Mouse (Mus musculus): Measurements from ENCODE around the gene Fkbp8. TPM values are rescaled to one million over a fixed set of nuclear protein-coding genes. Genes with fewer than 3 reads are reported as not detected.

The Fkbp8 gene
- polyA plus RNA-seq, 1 experiment from 2014 or later = 300 TPM

GRCm38 (mm10) chr8:70558334-70558733 lies 30.8 kb downstream of the Fkbp8 start:
- Histone ChIP-seq H3K27ac (replicated peaks) (no peak overlapping the region), H3K9me3 (replicated peaks) (no peaks in the 10 kb centered on the region), H3K4me1 (peaks cover 34% of the 10 kb centered on the region), H3K36me3 (0 out of 2 replicates have a peak, but pooled peaks cover 2% of the 10 kb centered on the region), H3K4me3 (no peak overlapping the region), H3K27me3 (ENCODE audit: low read depth, poor library complexity, severe bottlenecking) (no peaks in the 10 kb centered on the region)
- no peak for DNase-seq (ENCODE audit: low spot score)
- 81% methylated on average over 4 of the region's 4 CpGs for WGBS

- no peak overlapping the region for H3K4me3 ChIP-seq
- H3K9me3 ChIP-seq (replicated peaks) = no peaks in the 10 kb centered on the region
- 81% methylated on average over 3 of the region's 3 CpGs for WGBS
- no peak overlapping the region for H3K27ac ChIP-seq (replicated peaks)
- 0 out of 2 replicates have a peak, but pooled peaks cover 2% of the 10 kb centered on the region for H3K36me3 ChIP-seq
- no peak for DNase-seq (ENCODE audit: low spot score)
- H3K4me1 ChIP-seq = peaks cover 31% of the 10 kb centered on the region
- no peaks in the 10 kb centered on the region for H3K27me3 ChIP-seq (ENCODE audit: low read depth, poor library complexity, severe bottlenecking)
Measured at GRCm38 (mm10) chr8:70558983-70559382, 31.5 kb downstream of the Fkbp8 start.

DNA sequence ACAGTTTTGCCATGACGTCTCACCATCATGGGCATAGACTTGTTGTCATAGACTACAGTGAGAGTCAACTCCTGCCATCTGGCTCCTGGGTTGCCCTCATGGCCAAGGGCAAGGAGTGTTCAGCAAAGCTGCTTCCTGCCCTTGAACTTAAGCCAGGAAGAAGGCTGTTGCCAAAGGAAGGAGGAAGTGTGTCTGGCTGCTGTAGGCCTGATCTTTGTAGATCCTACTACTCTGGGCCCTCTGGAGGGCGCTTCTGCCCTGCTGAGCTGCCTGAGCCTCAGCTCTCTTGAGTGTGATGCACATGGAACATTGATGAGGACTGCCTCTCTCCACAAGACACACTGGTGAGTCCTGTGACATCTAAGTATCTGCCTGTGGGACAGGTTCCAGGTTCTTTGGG lies 32.6 kb downstream of the Fkbp8 start:
- DNase-seq (ENCODE audit: low spot score) = no peak
- WGBS = 78% methylated on average over 2 of the region's 2 CpGs

DNA sequence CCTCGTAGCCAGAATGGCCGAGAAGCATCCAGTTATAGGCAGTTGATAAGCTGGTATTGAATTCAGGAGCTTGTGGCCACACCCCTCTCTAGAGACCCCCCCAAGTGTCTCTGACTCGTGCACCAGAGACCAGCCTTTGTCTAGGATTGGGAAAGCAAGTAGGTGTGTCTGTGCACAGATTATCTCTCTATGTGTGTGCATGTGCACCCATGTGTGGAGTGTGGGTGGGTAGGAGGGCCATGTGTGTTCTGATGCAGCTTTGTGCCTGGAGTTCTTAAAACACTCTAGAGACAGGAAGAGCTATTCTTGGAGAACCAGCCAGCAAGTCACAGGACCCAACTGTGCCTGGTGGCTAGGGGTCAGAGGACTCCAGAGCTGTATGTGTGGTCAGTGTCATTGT lies 33.0 kb downstream of the Fkbp8 start:
- Histone ChIP-seq H3K4me1 (peaks cover 36% of the 10 kb centered on the region), H3K4me3 (no peak overlapping the region), H3K36me3 (0 out of 2 replicates have a peak, but pooled peaks cover 3% of the 10 kb centered on the region), H3K27me3 (ENCODE audit: low read depth, poor library complexity, severe bottlenecking) (no peaks in the 10 kb centered on the region), H3K9me3 (replicated peaks) (no peaks in the 10 kb centered on the region), H3K27ac (replicated peaks) (no peak overlapping the region)
- whole genome bisulfite sequencing = 76% methylated on average over 3 of the region's 3 CpGs
- DNase-seq (ENCODE audit: low spot score) = no peak

More for the DNA sequence above, 32.6 kb downstream of the Fkbp8 start:
- H3K27ac ChIP-seq (replicated peaks) = no peak overlapping the region
- no peak overlapping the region for H3K4me3 ChIP-seq
- no peaks in the 10 kb centered on the region for H3K27me3 ChIP-seq (ENCODE audit: low read depth, poor library complexity, severe bottlenecking)
- H3K4me1 ChIP-seq = peaks cover 36% of the 10 kb centered on the region
- H3K36me3 ChIP-seq = 0 out of 2 replicates have a peak, but pooled peaks cover 2% of the 10 kb centered on the region
- H3K9me3 ChIP-seq (replicated peaks) = no peaks in the 10 kb centered on the region

DNA sequence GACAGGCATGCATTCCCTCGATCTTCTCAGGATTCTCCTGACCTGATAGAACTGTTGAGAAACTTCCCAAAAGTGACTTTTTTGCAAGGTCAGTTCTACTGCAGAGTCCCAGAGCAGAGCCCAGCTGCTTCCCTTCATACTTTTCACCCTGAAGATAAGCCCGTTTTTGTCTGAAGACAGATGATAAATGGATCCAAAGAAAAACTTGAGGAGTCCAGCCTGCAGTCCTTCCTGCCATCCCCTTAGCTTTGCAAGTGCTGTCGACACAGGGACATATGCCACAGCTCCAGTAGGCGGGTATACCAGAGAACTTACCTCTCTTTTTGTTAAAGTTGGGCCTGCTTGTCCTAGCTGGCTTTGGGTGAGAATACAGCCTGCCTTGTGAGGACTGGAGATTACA lies 33.8 kb downstream of the Fkbp8 start:
- WGBS = 85% methylated on average over 4 of the region's 4 CpGs
- no peaks in the 10 kb centered on the region for H3K27me3 ChIP-seq (ENCODE audit: low read depth, poor library complexity, severe bottlenecking)
- peaks cover 36% of the 10 kb centered on the region for H3K4me1 ChIP-seq
- 0 out of 2 replicates have a peak, but pooled peaks cover 5% of the 10 kb centered on the region for H3K36me3 ChIP-seq
- no peaks in the 10 kb centered on the region for H3K9me3 ChIP-seq (replicated peaks)
- DNase-seq (ENCODE audit: low spot score) = no peak
- no peak overlapping the region for H3K4me3 ChIP-seq
- H3K27ac ChIP-seq (replicated peaks) = no peak overlapping the region

- WGBS = 88% methylated on average over 7 of the region's 7 CpGs
Measured at GRCm38 (mm10) chr8:70561809-70562535, 34.4 kb downstream of the Fkbp8 start.

GRCm38 (mm10) chr8:70562802-70563201 lies 35.3 kb downstream of the Fkbp8 start:
- H3K4me3 ChIP-seq = no peak overlapping the region

More at GRCm38 (mm10) chr8:70561809-70562535, 34.4 kb downstream of the Fkbp8 start:
- H3K9me3 ChIP-seq (replicated peaks) = no peaks in the 10 kb centered on the region
- peaks cover 36% of the 10 kb centered on the region for H3K4me1 ChIP-seq
- no peak for DNase-seq (ENCODE audit: low spot score)
- 0 out of 2 replicates have a peak, but pooled peaks cover 5% of the 10 kb centered on the region for H3K36me3 ChIP-seq
- no peak overlapping the region; the same call in 1 of the 2 replicates for H3K27ac ChIP-seq (replicated peaks)
- H3K27me3 ChIP-seq (ENCODE audit: low read depth, poor library complexity, severe bottlenecking) = no peaks in the 10 kb centered on the region
- no peak overlapping the region for H3K4me3 ChIP-seq

DNA sequence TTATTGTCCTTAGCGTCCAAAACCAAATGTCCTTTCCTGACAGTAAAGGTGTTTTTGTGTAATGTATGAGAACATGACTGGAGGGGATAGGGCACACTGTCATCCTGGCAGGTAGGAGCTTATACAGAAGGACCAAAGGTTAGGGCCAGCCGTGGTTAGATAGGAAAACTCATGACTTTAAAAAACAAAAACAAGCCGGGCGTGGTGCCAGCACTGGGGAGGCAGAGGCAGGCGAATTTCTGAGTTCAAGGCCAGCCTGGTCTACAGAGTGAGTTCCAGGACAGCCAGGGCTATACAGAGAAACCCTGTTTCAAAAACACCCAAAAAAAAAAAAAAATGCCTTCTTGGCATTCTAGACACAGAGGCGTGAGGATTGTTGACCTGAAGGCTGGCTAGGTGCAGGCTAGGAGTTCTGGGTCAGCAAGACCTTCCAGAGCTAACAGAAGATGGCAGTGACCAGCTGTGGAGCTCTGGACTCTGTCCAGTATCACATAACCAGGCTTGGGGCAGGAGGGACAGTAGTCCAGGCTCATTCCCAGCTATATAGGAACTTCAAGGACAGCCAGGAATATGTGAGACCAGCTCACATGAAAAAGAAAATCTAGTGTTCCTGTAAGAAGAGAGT lies 36.4 kb downstream of the Fkbp8 start:
- H3K4me1 ChIP-seq = peaks cover 32% of the 10 kb centered on the region
- DNase-seq (ENCODE audit: low spot score) = no peak
- no peaks in the 10 kb centered on the region for H3K9me3 ChIP-seq (replicated peaks)
- H3K4me3 ChIP-seq = no peak overlapping the region
- 0 out of 2 replicates have a peak, but pooled peaks cover 2% of the 10 kb centered on the region for H3K36me3 ChIP-seq
- WGBS = 94% methylated on average over 6 of the region's 6 CpGs
- H3K27ac ChIP-seq (replicated peaks) = no peak overlapping the region
- H3K27me3 ChIP-seq (ENCODE audit: low read depth, poor library complexity, severe bottlenecking) = no peaks in the 10 kb centered on the region

More at GRCm38 (mm10) chr8:70562802-70563201, 35.3 kb downstream of the Fkbp8 start:
- Histone ChIP-seq H3K4me1 (peaks cover 36% of the 10 kb centered on the region), H3K9me3 (replicated peaks) (no peaks in the 10 kb centered on the region), H3K27me3 (ENCODE audit: low read depth, poor library complexity, severe bottlenecking) (no peaks in the 10 kb centered on the region), H3K36me3 (0 out of 2 replicates have a peak, but pooled peaks cover 5% of the 10 kb centered on the region), H3K27ac (replicated peaks) (no peak overlapping the region)
- WGBS = 84% methylated on average over 3 of the region's 3 CpGs
- no peak for DNase-seq (ENCODE audit: low spot score)

DNA sequence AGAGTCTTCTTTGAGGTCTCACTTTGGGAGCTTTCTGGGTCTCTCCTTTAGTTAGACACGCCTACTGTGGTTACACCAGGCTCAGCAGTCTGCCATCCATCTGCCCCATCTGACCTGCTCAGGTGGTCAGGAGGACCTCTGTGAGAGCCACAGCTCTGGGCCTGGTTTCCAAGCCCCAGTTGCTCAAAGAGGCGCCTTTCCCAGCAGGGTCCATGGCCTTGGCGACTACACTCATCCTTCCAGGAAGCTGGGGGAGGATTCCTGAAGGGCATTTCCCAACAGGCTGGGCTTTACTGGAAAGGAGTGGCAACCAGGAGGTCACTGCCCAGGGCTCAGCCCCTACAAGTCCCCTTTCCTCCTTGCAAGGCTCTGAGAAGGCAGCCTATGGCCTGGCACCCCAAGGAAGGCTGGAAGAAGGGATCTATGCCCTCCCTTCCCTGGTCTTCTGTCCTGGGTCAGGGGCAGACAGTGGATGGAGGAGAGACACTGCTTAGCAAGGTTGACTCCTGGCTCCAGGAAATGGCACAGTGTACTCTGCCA lies 37.2 kb downstream of the Fkbp8 start:
- 81% methylated on average over 3 of the region's 3 CpGs for WGBS
- Histone ChIP-seq H3K27me3 (ENCODE audit: low read depth, poor library complexity, severe bottlenecking) (no peaks in the 10 kb centered on the region), H3K4me3 (no peak overlapping the region), H3K9me3 (replicated peaks) (no peaks in the 10 kb centered on the region), H3K27ac (replicated peaks) (no peak overlapping the region), H3K4me1 (peaks cover 32% of the 10 kb centered on the region), H3K36me3 (0 out of 2 replicates have a peak, but pooled peaks cover 2% of the 10 kb centered on the region)
- no peak for DNase-seq (ENCODE audit: low spot score)

- Histone ChIP-seq H3K4me1 (peaks cover 34% of the 10 kb centered on the region), H3K4me3 (no peak overlapping the region), H3K27me3 (ENCODE audit: low read depth, poor library complexity, severe bottlenecking) (no peaks in the 10 kb centered on the region), H3K36me3 (0 out of 2 replicates have a peak, but pooled peaks cover 2% of the 10 kb centered on the region), H3K9me3 (replicated peaks) (no peaks in the 10 kb centered on the region), H3K27ac (replicated peaks) (no peak overlapping the region)
- 77% methylated on average over 3 of the region's 3 CpGs for WGBS
- no peak for DNase-seq (ENCODE audit: low spot score)
Measured at GRCm38 (mm10) chr8:70565561-70565960, 38.0 kb downstream of the Fkbp8 start.

GRCm38 (mm10) chr8:70570360-70570759 lies 42.8 kb downstream of the Fkbp8 start:
- Histone ChIP-seq H3K36me3 (peaks cover 26% of the 10 kb centered on the region), H3K4me1 (peaks cover 14% of the 10 kb centered on the region; the same call in 1 of the 2 replicates), H3K9me3 (replicated peaks) (no peaks in the 10 kb centered on the region), H3K4me3 (no peak overlapping the region), H3K27me3 (ENCODE audit: low read depth, poor library complexity, severe bottlenecking) (no peaks in the 10 kb centered on the region), H3K27ac (replicated peaks) (no peak overlapping the region)
- no peak for DNase-seq (ENCODE audit: low spot score)

DNA sequence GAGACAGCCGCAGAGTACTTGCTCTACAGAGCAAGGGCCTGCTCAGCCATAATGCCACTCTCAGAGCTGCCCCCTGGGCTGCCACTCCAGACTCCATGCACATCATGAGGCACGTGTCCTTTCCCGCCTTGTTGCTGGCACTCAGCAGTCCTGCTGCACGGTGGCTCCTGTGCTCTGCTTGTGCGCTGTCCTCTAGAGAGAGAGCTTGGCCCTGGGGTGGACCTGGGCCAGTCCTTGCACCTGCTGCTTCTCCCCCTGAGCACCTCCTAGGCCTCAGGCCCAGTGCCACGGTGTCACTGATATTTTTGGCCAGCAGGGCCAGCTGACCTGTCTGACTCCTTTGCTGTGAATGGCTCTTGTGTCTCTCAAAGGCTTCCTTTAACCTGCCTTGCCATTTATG lies 43.5 kb downstream of the Fkbp8 start:
- Histone ChIP-seq H3K36me3 (peaks cover 26% of the 10 kb centered on the region), H3K4me1 (peaks cover 14% of the 10 kb centered on the region; the same call in 1 of the 2 replicates), H3K4me3 (no peak overlapping the region), H3K27ac (replicated peaks) (no peak overlapping the region), H3K9me3 (replicated peaks) (no peaks in the 10 kb centered on the region), H3K27me3 (ENCODE audit: low read depth, poor library complexity, severe bottlenecking) (no peaks in the 10 kb centered on the region)
- 86% methylated on average over 6 of the region's 6 CpGs for WGBS
- no peak for DNase-seq (ENCODE audit: low spot score)

GRCm38 (mm10) chr8:70574302-70574701 lies 46.8 kb downstream of the Fkbp8 start:
- DNase-seq (ENCODE audit: low spot score) = no peak
- Histone ChIP-seq H3K36me3 (peaks cover 44% of the 10 kb centered on the region), H3K27me3 (ENCODE audit: low read depth, poor library complexity, severe bottlenecking) (no peaks in the 10 kb centered on the region), H3K9me3 (replicated peaks) (no peaks in the 10 kb centered on the region), H3K4me1 (peaks cover 14% of the 10 kb centered on the region; the same call in 1 of the 2 replicates), H3K27ac (replicated peaks) (no peak overlapping the region), H3K4me3 (no peak overlapping the region)
